Mouse (Mus musculus) hindbrain, embryonic 14.5 days (tissue): Measurements from ENCODE around the gene Cdh12. TPM values are rescaled to one million over a fixed set of nuclear protein-coding genes. Genes with fewer than 3 reads are reported as not detected.

Source experiments
- ATAC-seq: fragments of 200-750 bp; cut with Nextera tagmentation; 2 replicates; pipeline ENCODE4 v1.8.0; 2017; ENCODE audit warnings: moderate number of reproducible peaks, mild to moderate bottlenecking, moderate TSS enrichment, moderate library complexity; ENCODE audit not compliant: low FRiP score
- DNase-seq: peaks from one replicate; pipeline ENCODE4 v3.0.0-alpha.2; 2015; ENCODE audit warnings: low spot score
- H3K27ac ChIP-seq: fragments of 300-500 bp; sonication (generic); 2 replicates; pipeline ENCODE4 v1.5.1; 2014; ENCODE audit warnings: mild to moderate bottlenecking, moderate library complexity
- H3K27me3 ChIP-seq: fragments of 300-500 bp; sonication (generic); 2 replicates; pipeline ENCODE4 v1.6.1; 2014; ENCODE audit warnings: mild to moderate bottlenecking, low read length, mixed read lengths; ENCODE audit not compliant: control insufficient read depth, insufficient read depth
- H3K36me3 ChIP-seq: fragments of 300-500 bp; sonication (generic); replicated peaks from 2 replicates; pipeline ENCODE4 v1.6.1; 2014; ENCODE audit not compliant: control insufficient read depth, insufficient read depth
- H3K4me1 ChIP-seq: fragments of 300-500 bp; sonication (generic); replicated peaks from 2 replicates; pipeline ENCODE4 v1.6.1; 2014; ENCODE audit warnings: antibody characterized with exemption, low read length, mixed read lengths; ENCODE audit not compliant: control insufficient read depth, insufficient read depth
- H3K4me2 ChIP-seq: fragments of 300-500 bp; sonication (generic); replicated peaks from 2 replicates; pipeline ENCODE4 v1.6.1; 2014; ENCODE audit warnings: mild to moderate bottlenecking, moderate library complexity
- H3K4me3 ChIP-seq: fragments of 300-500 bp; sonication (generic); replicated peaks from 2 replicates; pipeline ENCODE4 v1.5.1; 2014; ENCODE audit warnings: mild to moderate bottlenecking, low read length
- H3K9ac ChIP-seq: fragments of 300-500 bp; sonication (generic); 2 replicates; pipeline ENCODE4 v1.6.1; 2014
- H3K9me3 ChIP-seq: fragments of 300-500 bp; sonication (generic); 2 replicates; pipeline ENCODE4 v1.6.1; 2016; ENCODE audit warnings: low read length; ENCODE audit not compliant: control insufficient read depth
- WGBS: fragments of 180-500 bp; shearing (Covaris S2); extraction: QIAGEN DNeasy Blood & Tissue Kit; methylation state at CpG from one replicate; pipeline ENCODE4 v1.1.7; 2014; 5-methylcytosine and 5-hydroxymethylcytosine counted together
- polyA plus RNA-seq: library from polyadenylated mRNA; unstranded; fragments of >200 nt; fragmentation: Nextera tagmentation; extraction: Ambion mirVana; gene quantifications from 2 replicates; pipeline ENCODE4 v1.2.1, GENCODE M21; 2014

The Cdh12 gene
- polyA plus RNA-seq, 1 experiment from 2014 or later: 9.7 TPM

GRCm38 (mm10) chr15:20967463-20967862 is 518.4 kb downstream of the Cdh12 start:
- no peaks in the 10 kb centered on the region for H3K9me3 ChIP-seq
- no peak overlapping the region for H3K9ac ChIP-seq
- H3K36me3 ChIP-seq: no peaks in the 10 kb centered on the region
- DNase-seq: no peak
- H3K4me1 ChIP-seq: no peaks in the 10 kb centered on the region
- ATAC-seq: peak; percentile 14; the same call in 1 of the 2 replicates
- 53% methylated on average over 2 of the region's 2 CpGs for WGBS
- no peaks in the 10 kb centered on the region for H3K27me3 ChIP-seq
- H3K4me2 ChIP-seq: no peak overlapping the region
- H3K4me3 ChIP-seq: no peak overlapping the region
- H3K27ac ChIP-seq: no peak overlapping the region

GRCm38 (mm10) chr15:20971041-20971440 is 522.0 kb downstream of the Cdh12 start:
- DNase-seq: no peak
- WGBS: 89% methylated on average over 2 of the region's 2 CpGs
- H3K9ac ChIP-seq: no peak overlapping the region
- no peaks in the 10 kb centered on the region for H3K9me3 ChIP-seq
- no peaks in the 10 kb centered on the region for H3K27me3 ChIP-seq
- H3K36me3 ChIP-seq: no peaks in the 10 kb centered on the region
- H3K27ac ChIP-seq: no peak overlapping the region
- no peak overlapping the region for H3K4me2 ChIP-seq
- H3K4me3 ChIP-seq: no peak overlapping the region
- no peak for ATAC-seq
- no peaks in the 10 kb centered on the region for H3K4me1 ChIP-seq

DNA sequence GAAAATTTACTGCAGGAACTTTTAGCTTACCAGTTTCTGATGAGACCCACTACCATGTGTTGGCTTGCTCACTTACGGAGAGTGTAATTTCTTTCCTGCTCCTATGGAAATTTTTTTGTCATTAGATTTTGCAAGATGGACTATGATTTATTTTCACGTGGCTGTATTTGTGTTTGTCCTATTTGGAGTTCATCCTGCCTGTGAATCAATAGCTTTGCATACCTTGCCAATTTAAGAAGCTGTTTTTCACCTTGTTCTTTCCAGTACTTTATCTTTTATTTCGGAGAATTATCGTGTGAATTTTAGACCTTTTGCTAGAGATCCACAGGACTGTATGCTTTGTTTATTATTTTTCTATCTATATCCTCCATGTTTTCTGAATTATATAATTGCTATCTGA is 551.5 kb downstream of the Cdh12 start:
- ATAC-seq: no peak
- Histone ChIP-seq H3K9ac (no peak overlapping the region), H3K9me3 (no peaks in the 10 kb centered on the region), H3K27ac (no peak overlapping the region), H3K4me3 (no peak overlapping the region), H3K36me3 (no peaks in the 10 kb centered on the region), H3K4me2 (no peak overlapping the region), H3K27me3 (no peaks in the 10 kb centered on the region), H3K4me1 (no peaks in the 10 kb centered on the region)
- WGBS: 87% methylated on average over 4 of the region's 4 CpGs
- DNase-seq: no peak

DNA sequence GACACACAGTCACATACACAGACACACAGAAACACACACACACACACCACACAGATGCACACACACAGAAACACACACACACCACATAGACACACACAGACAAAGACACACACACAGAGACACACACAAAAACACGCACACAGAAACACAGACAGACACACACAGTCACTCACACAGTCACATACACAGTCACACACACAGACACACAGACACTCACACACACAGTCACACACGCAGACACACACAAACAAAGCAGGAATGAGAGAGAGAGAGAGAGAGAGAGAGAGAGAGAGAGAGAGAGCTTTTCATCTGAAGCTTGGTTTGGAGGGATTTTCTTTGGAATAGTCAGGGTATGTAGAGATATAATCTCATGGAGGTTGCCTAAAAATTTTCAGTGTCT is 558.9 kb downstream of the Cdh12 start:
- H3K4me3 ChIP-seq: no peak overlapping the region
- no peak overlapping the region; the same call in 1 of the 2 replicates for H3K9ac ChIP-seq
- H3K36me3 ChIP-seq: no peaks in the 10 kb centered on the region
- 58% methylated on average over 2 of the region's 2 CpGs for WGBS
- H3K27ac ChIP-seq: no peak overlapping the region
- DNase-seq: no peak
- no peaks in the 10 kb centered on the region for H3K4me1 ChIP-seq
- H3K9me3 ChIP-seq: no peaks in the 10 kb centered on the region
- no peak overlapping the region for H3K4me2 ChIP-seq
- no peak for ATAC-seq
- no peaks in the 10 kb centered on the region for H3K27me3 ChIP-seq

GRCm38 (mm10) chr15:21008487-21008886 is 559.4 kb downstream of the Cdh12 start:
- WGBS: 6% methylated on average over 1 of the region's 1 CpGs
- no peaks in the 10 kb centered on the region for H3K27me3 ChIP-seq
- no peaks in the 10 kb centered on the region for H3K4me1 ChIP-seq
- no peaks in the 10 kb centered on the region for H3K9me3 ChIP-seq
- DNase-seq: no peak
- no peak overlapping the region for H3K4me3 ChIP-seq
- H3K36me3 ChIP-seq: no peaks in the 10 kb centered on the region
- H3K4me2 ChIP-seq: no peak overlapping the region
- no peak overlapping the region for H3K27ac ChIP-seq
- ATAC-seq: no peak
- H3K9ac ChIP-seq: no peak overlapping the region

- Histone ChIP-seq H3K4me2 (no peak overlapping the region), H3K36me3 (no peaks in the 10 kb centered on the region), H3K9me3 (no peaks in the 10 kb centered on the region), H3K4me3 (no peak overlapping the region), H3K9ac (no peak overlapping the region), H3K27ac (no peak overlapping the region), H3K27me3 (no peaks in the 10 kb centered on the region), H3K4me1 (no peaks in the 10 kb centered on the region)
- DNase-seq: no peak
- 32% methylated on average over 3 of the region's 3 CpGs for WGBS
- 0 out of 2 replicates have a peak, but pooled peaks have one; percentile 31 for ATAC-seq
These were observed 559.9 kb downstream of the Cdh12 start for GRCm38 (mm10) chr15:21008969-21009368.

- no peak for DNase-seq
- H3K9ac ChIP-seq: no peak overlapping the region
- H3K27ac ChIP-seq: no peak overlapping the region
- H3K4me3 ChIP-seq: no peak overlapping the region
- ATAC-seq: no peak
- H3K4me1 ChIP-seq: no peaks in the 10 kb centered on the region
- H3K4me2 ChIP-seq: no peak overlapping the region
- no peaks in the 10 kb centered on the region for H3K36me3 ChIP-seq
- no peaks in the 10 kb centered on the region for H3K9me3 ChIP-seq
- 89% methylated on average over 1 of the region's 1 CpGs for WGBS
- no peaks in the 10 kb centered on the region for H3K27me3 ChIP-seq
These were observed 614.6 kb downstream of the Cdh12 start for GRCm38 (mm10) chr15:21063683-21064082.

DNA sequence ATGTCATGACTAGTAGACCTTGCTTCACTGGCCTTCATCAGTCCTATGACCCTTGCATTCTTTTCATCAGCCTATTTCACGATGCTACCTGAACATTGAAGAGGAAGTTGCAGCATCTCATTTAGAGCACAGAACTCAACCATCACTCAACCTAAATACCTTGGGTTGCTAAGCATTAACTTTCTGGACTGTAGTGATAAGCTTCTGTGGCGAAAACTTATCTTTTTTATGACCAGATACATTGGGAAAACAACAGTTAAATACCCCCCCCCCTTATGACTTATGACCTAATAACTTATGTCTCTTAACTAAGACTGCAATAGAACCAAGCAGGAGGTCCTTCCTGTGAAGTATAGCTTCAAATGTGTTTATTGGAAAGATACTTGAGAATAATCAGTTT is 620.2 kb downstream of the Cdh12 start:
- H3K9me3 ChIP-seq: no peaks in the 10 kb centered on the region
- WGBS: 82% methylated on average over 2 of the region's 2 CpGs
- no peak overlapping the region for H3K4me3 ChIP-seq
- no peaks in the 10 kb centered on the region for H3K36me3 ChIP-seq
- ATAC-seq: no peak
- no peak overlapping the region for H3K27ac ChIP-seq
- DNase-seq: no peak
- no peak overlapping the region for H3K9ac ChIP-seq
- no peaks in the 10 kb centered on the region for H3K4me1 ChIP-seq
- no peaks in the 10 kb centered on the region for H3K27me3 ChIP-seq
- no peak overlapping the region for H3K4me2 ChIP-seq

GRCm38 (mm10) chr15:21092824-21093223 is 643.8 kb downstream of the Cdh12 start:
- H3K4me3 ChIP-seq: no peak overlapping the region
- H3K9ac ChIP-seq: no peak overlapping the region
- H3K36me3 ChIP-seq: no peaks in the 10 kb centered on the region
- DNase-seq: no peak
- H3K9me3 ChIP-seq: no peaks in the 10 kb centered on the region
- no peak overlapping the region for H3K4me2 ChIP-seq
- ATAC-seq: no peak
- H3K27ac ChIP-seq: no peak overlapping the region
- H3K4me1 ChIP-seq: no peaks in the 10 kb centered on the region
- H3K27me3 ChIP-seq: no peaks in the 10 kb centered on the region
- 95% methylated on average over 1 of the region's 1 CpGs for WGBS
